13 mouse cellular contexts compared by ENCODE assay signal in the genomic region with DNA sequence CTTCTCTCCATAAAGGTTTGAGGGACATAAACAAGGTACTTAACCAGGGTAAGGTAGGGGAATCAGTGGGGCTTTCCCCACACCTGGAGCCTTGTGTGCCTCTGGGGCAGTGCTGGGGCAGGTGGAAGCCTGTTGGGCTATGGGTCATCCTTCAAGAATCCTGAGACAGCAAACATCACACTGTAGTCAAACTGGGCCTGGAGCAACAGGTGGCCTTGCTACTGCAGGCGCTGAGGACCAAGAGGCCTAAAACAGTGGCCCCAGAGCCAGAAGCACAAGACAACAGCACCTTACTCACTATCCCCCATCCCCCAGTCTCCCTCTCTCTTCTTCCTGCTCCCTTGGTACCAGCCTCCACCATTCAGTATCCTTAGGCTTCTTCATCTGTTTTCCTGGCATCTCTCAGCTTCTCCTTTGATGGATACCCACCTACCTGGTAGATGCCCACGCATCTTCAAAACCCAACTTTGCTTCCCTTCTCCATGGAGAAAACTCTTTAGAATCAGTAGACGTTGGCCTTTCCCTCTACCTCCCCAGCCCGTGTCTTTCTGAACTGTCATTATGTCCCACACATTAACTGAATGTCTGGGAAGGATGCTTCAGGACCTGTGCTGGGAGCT. TPM values are rescaled to one million over a fixed set of nuclear protein-coding genes. Genes with fewer than 3 reads are reported as not detected.
"Had no signal": no experiment of that assay in that cellular context is flagged by ENCODE, and none has a peak within 500 bp of the region (broad histone marks: within the 10 kb centered on the region; RNA-seq: fewer than 3 reads in every experiment).

No protein-coding gene starts in this region.

- H3K4me2 ChIP-seq: limb, embryonic 12.5 days; midbrain, embryonic 12.5 days had no signal

- DNase-seq: kidney, adult 9 months; lung, adult 18-20 months; spleen, adult 18-20 months; thymus, adult 18-20 months; thymus, postnatal 14 days had no signal

- ATAC-seq: midbrain, embryonic 16.5 days had no signal

- H3K27ac ChIP-seq: limb, embryonic 12.5 days; liver, embryonic 14.5 days; midbrain, embryonic 12.5 days had no signal

- H3K9ac ChIP-seq: limb, embryonic 12.5 days; liver, embryonic 14.5 days; midbrain, embryonic 12.5 days had no signal

- H3K36me3 ChIP-seq: limb, embryonic 12.5 days; midbrain, embryonic 12.5 days had no signal

- H3K4me3 ChIP-seq: limb, embryonic 12.5 days; midbrain, embryonic 12.5 days had no signal

- H3K27me3 ChIP-seq: midbrain, embryonic 12.5 days had no signal

- H3K9me3 ChIP-seq: limb, embryonic 12.5 days; midbrain, embryonic 12.5 days had no signal

RNA-seq across cellular contexts. Expression of a gene that starts 41.5 kb away (rescaled TPM):
- polyA plus RNA-seq: limb, embryonic 12.5 days; liver, adult 2 months; liver, embryonic 14.5 days; lung, embryonic 16.5 days; midbrain, embryonic 12.5 days; midbrain, embryonic 16.5 days; neural tube, embryonic 11.5 days; stomach, embryonic 14.5 days had no signal
